Mouse (Mus musculus) small intestine, adult 2 months (tissue): ENCODE measurements at regions not wholly inside any gene's neighbourhood (a gene's known extent, or its start where the extent isn't known, plus 50 kb on each side); places are given as distances from the start of the nearest gene placed in this dataset.

ENCODE experiments used
- CTCF ChIP-seq: fragments of 200-500 bp; IDR thresholded peaks from 2 replicates; pipeline ENCODE4 v1.5.1; 2012; ENCODE audit warnings: low read depth, mild to moderate bottlenecking, control low read depth, inconsistent platforms, low read length, moderate library complexity, mixed read lengths; ENCODE audit not compliant: insufficient replicate concordance, insufficient read length; ENCODE audit errors: extremely low read depth
- POLR2A ChIP-seq: fragments of 200-500 bp; IDR thresholded peaks from 2 replicates; pipeline ENCODE4 v1.6.1; 2012; ENCODE audit warnings: low read depth, mild to moderate bottlenecking, control low read depth, inconsistent platforms, low read length, moderate library complexity

GRCm38 (mm10) chr5:132758941-132759340 is 215.8 kb upstream of the Auts2 start:
- TF ChIP-seq CTCF (no peak), POLR2A (no peak)
